Mouse (Mus musculus) limb, embryonic 14.5 days (tissue): ENCODE results near the gene Pdzd2. TPM values are rescaled to one million over a fixed set of nuclear protein-coding genes. Genes with fewer than 3 reads are reported as not detected.

Source experiments
- ATAC-seq: fragments of 200-750 bp; cut with Nextera tagmentation; 2 replicates; pipeline ENCODE4 v1.8.0; 2017; ENCODE audit warnings: low read depth, moderate number of reproducible peaks, moderate TSS enrichment; ENCODE audit not compliant: low FRiP score
- DNase-seq: peaks from one replicate; pipeline ENCODE4 v3.0.0-alpha.2; 2015; ENCODE audit warnings: low spot score
- H3K27ac ChIP-seq: fragments of 300-500 bp; sonication (generic); replicated peaks from 2 replicates; pipeline ENCODE4 v1.5.1; 2014; ENCODE audit warnings: low read depth, mild to moderate bottlenecking, low read length, moderate library complexity, mixed read lengths
- H3K27me3 ChIP-seq: fragments of 300-500 bp; sonication (generic); 2 replicates; pipeline ENCODE4 v1.6.1; 2014; ENCODE audit warnings: low read length, mixed read lengths; ENCODE audit not compliant: control insufficient read depth, insufficient read depth
- H3K36me3 ChIP-seq: fragments of 300-500 bp; sonication (generic); 2 replicates; pipeline ENCODE4 v1.6.1; 2014; ENCODE audit warnings: mild to moderate bottlenecking, low read length, moderate library complexity, mixed read lengths; ENCODE audit not compliant: control insufficient read depth, insufficient read depth
- H3K4me1 ChIP-seq: fragments of 300-500 bp; sonication (generic); 2 replicates; pipeline ENCODE4 v1.6.1; 2014; ENCODE audit warnings: antibody characterized with exemption, low read length, mixed read lengths; ENCODE audit not compliant: control insufficient read depth, insufficient read depth
- H3K4me2 ChIP-seq: fragments of 300-500 bp; sonication (generic); replicated peaks from 2 replicates; pipeline ENCODE4 v1.6.1; 2014; ENCODE audit warnings: low read depth, mild to moderate bottlenecking, low read length, moderate library complexity; ENCODE audit not compliant: severe bottlenecking
- H3K4me3 ChIP-seq: fragments of 300-500 bp; sonication (generic); replicated peaks from 2 replicates; pipeline ENCODE4 v1.5.1; 2014; ENCODE audit warnings: low read length
- H3K9ac ChIP-seq: fragments of 300-500 bp; sonication (generic); 2 replicates; pipeline ENCODE4 v1.6.1; 2014; ENCODE audit warnings: mild to moderate bottlenecking, low read depth, low read length, moderate library complexity; ENCODE audit not compliant: severe bottlenecking
- H3K9me3 ChIP-seq: fragments of 300-500 bp; sonication (generic); 2 replicates; pipeline ENCODE4 v1.6.1; 2016; ENCODE audit warnings: low read length; ENCODE audit not compliant: control insufficient read depth
- POLR2A ChIP-seq: fragments of 200-500 bp; IDR thresholded peaks from 2 replicates; pipeline ENCODE4 v1.8.0; 2012; ENCODE audit warnings: inconsistent platforms, mild to moderate bottlenecking, moderate library complexity, borderline replicate concordance; ENCODE audit not compliant: insufficient read depth, insufficient read length; ENCODE audit errors: extremely low read depth
- WGBS: fragments of 180-500 bp; shearing (Covaris S2); extraction: QIAGEN DNeasy Blood & Tissue Kit; methylation state at CpG from one replicate; pipeline ENCODE4 v1.1.7; 2014; 5-methylcytosine and 5-hydroxymethylcytosine counted together
- polyA plus RNA-seq, 2 experiments: library from polyadenylated mRNA; depleted of rRNA in 1 of 2; stranded (reverse) in 1 of 2; unstranded in 1 of 2; fragments of >200 nt; fragmentation: Nextera tagmentation in 1 of 2; extraction: Ambion mirVana in 1 of 2; gene quantifications; 2 replicates each; pipeline versions ENCODE4 v1.2.1 to v1.2.3; 2012 to 2014

Pdzd2 gene
- polyA plus RNA-seq, 2 experiments: 14.6 to 26.4 TPM

GRCm38 (mm10) chr15:12549919-12550305, 189.8 kb downstream of the Pdzd2 start:
- Histone ChIP-seq H3K27ac (peak overlapping the region; percentile 14; the same call in 1 of the 2 replicates), H3K4me1 (peaks cover 37% of the 10 kb centered on the region), H3K9ac (peak overlapping the region; percentile 60), H3K4me2 (peak overlapping the region; percentile 95), H3K36me3 (no peaks in the 10 kb centered on the region), H3K27me3 (no peaks in the 10 kb centered on the region), H3K9me3 (no peaks in the 10 kb centered on the region), H3K4me3 (peak overlapping the region; percentile 54)
- peak; percentile 47 for ATAC-seq
- no peak for DNase-seq
- TF ChIP-seq POLR2A: no peak
- 1% methylated on average over 13 of the region's 13 CpGs for WGBS

GRCm38 (mm10) chr15:12549271-12549918, 190.3 kb downstream of the Pdzd2 start:
- peak; percentile 63 for DNase-seq
- Histone ChIP-seq H3K4me3 (peak overlapping the region; percentile 54), H3K36me3 (no peaks in the 10 kb centered on the region), H3K4me2 (peak overlapping the region; percentile 95), H3K9me3 (no peaks in the 10 kb centered on the region), H3K27ac (peak overlapping the region; percentile 39; the same call in 1 of the 2 replicates), H3K27me3 (no peaks in the 10 kb centered on the region), H3K9ac (peak overlapping the region; percentile 60), H3K4me1 (peaks cover 42% of the 10 kb centered on the region)
- 0% methylated on average over 25 of the region's 28 CpGs for WGBS
- ATAC-seq: peak; percentile 51; the same call in 1 of the 2 replicates
- no peak for TF ChIP-seq POLR2A

- DNase-seq (no peak), ATAC-seq (no peak)
- no peak for TF ChIP-seq POLR2A
- no peaks in the 10 kb centered on the region for H3K27me3 ChIP-seq
- H3K4me2 ChIP-seq: peak overlapping the region; percentile 95
- H3K36me3 ChIP-seq: no peaks in the 10 kb centered on the region
- WGBS: 27% methylated on average over 4 of the region's 4 CpGs
- H3K4me3 ChIP-seq: peak overlapping the region; percentile 54
- 0 out of 2 replicates have a peak overlapping the region, but pooled peaks have one; percentile 60 for H3K9ac ChIP-seq
- H3K4me1 ChIP-seq: peaks cover 43% of the 10 kb centered on the region
- no peak overlapping the region for H3K27ac ChIP-seq
- no peaks in the 10 kb centered on the region for H3K9me3 ChIP-seq
These were observed 191.0 kb downstream of the Pdzd2 start for GRCm38 (mm10) chr15:12548696-12549095.

- no peak overlapping the region; the same call in 1 of the 2 replicates for H3K4me3 ChIP-seq
These were observed 191.9 kb downstream of the Pdzd2 start for GRCm38 (mm10) chr15:12547640-12548405.

DNA sequence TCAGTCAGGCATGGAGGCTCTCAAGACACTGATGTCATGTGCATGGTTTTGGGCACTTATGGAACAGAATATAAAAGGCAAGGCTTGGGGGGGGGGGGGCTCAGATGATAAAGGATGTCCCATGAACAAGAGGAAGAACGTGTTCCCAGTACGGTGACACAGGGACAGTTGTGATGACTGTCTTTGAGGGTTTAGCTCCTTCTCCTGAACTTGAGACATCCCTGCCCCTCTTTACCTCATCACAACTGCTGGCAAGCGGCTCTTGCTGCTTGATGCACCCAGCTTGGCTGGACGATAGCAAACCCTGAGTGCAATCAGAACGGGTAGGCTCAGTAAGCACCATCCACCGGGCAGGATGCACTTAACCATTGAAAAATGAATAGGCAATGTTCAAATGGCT, 192.9 kb downstream of the Pdzd2 start:
- 85% methylated on average over 6 of the region's 6 CpGs for WGBS
- Histone ChIP-seq H3K36me3 (no peaks in the 10 kb centered on the region), H3K9ac (no peak overlapping the region), H3K4me2 (peak overlapping the region; percentile 4; the same call in 1 of the 2 replicates), H3K4me3 (no peak overlapping the region; the same call in 1 of the 2 replicates), H3K27me3 (no peaks in the 10 kb centered on the region), H3K27ac (no peak overlapping the region), H3K9me3 (no peaks in the 10 kb centered on the region), H3K4me1 (peaks cover 47% of the 10 kb centered on the region)
- TF ChIP-seq POLR2A: no peak
- ATAC-seq: no peak
- DNase-seq: no peak

More at GRCm38 (mm10) chr15:12547640-12548405, 191.9 kb downstream of the Pdzd2 start:
- no peaks in the 10 kb centered on the region for H3K27me3 ChIP-seq
- no peaks in the 10 kb centered on the region for H3K9me3 ChIP-seq
- no peak for DNase-seq
- no peak overlapping the region for H3K27ac ChIP-seq
- H3K4me2 ChIP-seq: peak overlapping the region; percentile 4; the same call in 1 of the 2 replicates
- H3K9ac ChIP-seq: no peak overlapping the region
- no peaks in the 10 kb centered on the region for H3K36me3 ChIP-seq
- no peak for TF ChIP-seq POLR2A
- 54% methylated on average over 5 of the region's 5 CpGs for WGBS
- H3K4me1 ChIP-seq: peaks cover 43% of the 10 kb centered on the region
- no peak for ATAC-seq
